Mouse (Mus musculus) thymus, adult 2 months (tissue): ENCODE measurements around the gene Kank1.

Source experiments
- CTCF ChIP-seq: fragments of 200-500 bp; IDR thresholded peaks from 2 replicates; pipeline ENCODE4 v1.5.1; 2012; ENCODE audit warnings: mild to moderate bottlenecking, control low read depth, low read length, moderate library complexity, borderline replicate concordance; ENCODE audit not compliant: control insufficient read depth, poor library complexity, insufficient read depth; ENCODE audit errors: extremely low read depth
- POLR2A ChIP-seq: fragments of 200-500 bp; IDR thresholded peaks from 2 replicates; pipeline ENCODE4 v1.6.1; 2012; ENCODE audit warnings: mild to moderate bottlenecking, low read length, control low read depth, moderate library complexity; ENCODE audit not compliant: control insufficient read depth, poor library complexity, insufficient read depth; ENCODE audit errors: extremely low read depth

DNA sequence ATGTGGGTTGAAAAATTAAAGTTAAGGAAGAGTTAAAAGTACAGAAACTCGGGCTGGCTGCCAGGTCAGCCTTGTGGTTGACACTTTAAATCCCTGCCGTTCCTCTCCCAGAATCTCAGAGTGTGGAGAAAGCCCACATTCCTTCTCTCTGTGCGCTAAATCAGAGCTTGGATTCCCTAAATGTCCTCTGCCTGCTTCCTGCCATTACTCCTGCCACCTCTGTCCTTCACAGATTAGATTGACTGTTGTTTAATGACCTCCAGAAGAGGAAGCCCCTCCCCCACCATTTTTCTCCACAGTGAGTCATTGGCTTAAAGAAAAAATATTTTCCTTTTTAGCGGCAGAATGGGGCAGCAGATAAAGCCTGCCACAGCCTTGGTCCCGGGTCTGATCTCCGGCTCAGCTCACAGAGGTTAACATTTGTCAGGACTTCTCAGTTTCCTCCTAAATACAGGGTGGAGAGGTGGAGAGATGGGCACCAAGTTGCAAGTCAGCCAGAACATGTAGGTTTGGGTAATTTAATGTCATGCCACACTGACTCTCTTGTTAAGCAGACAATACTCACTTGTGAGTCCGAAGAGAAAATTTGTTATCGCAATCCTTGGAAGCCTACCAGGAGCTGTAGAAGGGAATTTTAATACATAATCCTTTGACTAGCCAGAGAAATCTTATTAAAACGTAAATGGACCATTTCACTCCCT lies 162.9 kb downstream of the Kank1 start:
- TF ChIP-seq POLR2A (no peak), CTCF (no peak)
